Mouse (Mus musculus) bone marrow macrophage, adult 2 months (primary cell): ENCODE data around the gene Usp44. TPM values are rescaled to one million over a fixed set of nuclear protein-coding genes. Genes with fewer than 3 reads are reported as not detected.
A peak's percentile ranks its signal among the peaks of the same experiment; 100 is the strongest.
"Not testable (repeated sequence)": the region's sequence is repeated elsewhere in the genome, so short reads cannot be mapped to it uniquely, and the experiment has no call there.

ENCODE experiments used
- H3K27ac ChIP-seq: 2 replicates; pipeline ENCODE4 v1.5.1; 2012; ENCODE audit warnings: low read depth, low read length; ENCODE audit not compliant: insufficient read depth
- H3K4me1 ChIP-seq: 2 replicates; pipeline ENCODE4 v1.6.1; 2012; ENCODE audit warnings: low read length; ENCODE audit not compliant: control insufficient read depth, insufficient read depth
- H3K4me3 ChIP-seq: 2 replicates; pipeline ENCODE4 v1.5.1; 2012; ENCODE audit warnings: mild to moderate bottlenecking, low read length, moderate library complexity; ENCODE audit not compliant: insufficient read depth
- CTCF ChIP-seq: IDR thresholded peaks from 2 replicates; pipeline ENCODE4 v1.5.1; 2012; ENCODE audit warnings: low read depth, mild to moderate bottlenecking, low read length, moderate library complexity
- POLR2A ChIP-seq: IDR thresholded peaks from 2 replicates; pipeline ENCODE4 v1.6.1; 2012; ENCODE audit warnings: mild to moderate bottlenecking, low read depth, low read length, borderline replicate concordance
- polyA plus RNA-seq: library from polyadenylated mRNA; stranded (reverse); fragments of >200 nt; gene quantifications from 2 replicates; pipeline ENCODE4 v1.2.4, GENCODE M21; 2012; ENCODE audit not compliant: missing spikeins, insufficient read depth, insufficient read length

Usp44 gene
- polyA plus RNA-seq, 1 experiment: not detected

DNA sequence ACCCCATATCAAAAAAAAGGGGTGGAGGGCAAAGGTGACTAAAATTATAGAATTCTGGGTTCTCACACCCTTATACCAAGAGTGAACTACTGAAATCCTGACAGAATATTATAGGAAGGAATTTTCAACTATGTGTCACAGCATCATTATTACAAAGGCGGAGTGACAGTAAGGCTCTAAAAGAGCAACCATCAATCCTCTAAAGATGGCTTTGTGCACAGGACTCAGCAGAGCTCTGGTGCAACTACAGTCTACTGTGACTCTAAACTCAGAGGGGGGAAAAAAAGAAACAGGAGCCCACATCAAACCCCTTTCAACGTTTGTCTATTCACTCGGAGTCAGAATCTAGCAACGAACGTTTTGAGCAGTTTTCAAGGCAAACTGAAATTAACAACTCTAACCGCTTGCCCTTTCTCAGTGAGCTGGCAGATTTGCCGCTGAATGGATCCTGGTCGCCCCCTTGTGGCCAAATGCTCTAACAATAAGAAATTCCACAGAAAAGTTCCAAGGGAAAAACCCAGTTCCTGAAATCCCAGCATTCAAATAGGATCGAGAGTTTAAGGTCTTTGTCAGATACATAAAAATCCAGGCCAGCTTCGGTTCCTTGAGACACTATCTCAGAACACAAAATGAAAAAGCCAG, 18.5 kb upstream of the Usp44 start:
- no peak overlapping the region for H3K27ac ChIP-seq
- H3K4me1 ChIP-seq: no peaks in the 10 kb centered on the region
- no peak for TF ChIP-seq POLR2A
- peak; percentile 86 for TF ChIP-seq CTCF
- H3K4me3 ChIP-seq: no peak overlapping the region

DNA sequence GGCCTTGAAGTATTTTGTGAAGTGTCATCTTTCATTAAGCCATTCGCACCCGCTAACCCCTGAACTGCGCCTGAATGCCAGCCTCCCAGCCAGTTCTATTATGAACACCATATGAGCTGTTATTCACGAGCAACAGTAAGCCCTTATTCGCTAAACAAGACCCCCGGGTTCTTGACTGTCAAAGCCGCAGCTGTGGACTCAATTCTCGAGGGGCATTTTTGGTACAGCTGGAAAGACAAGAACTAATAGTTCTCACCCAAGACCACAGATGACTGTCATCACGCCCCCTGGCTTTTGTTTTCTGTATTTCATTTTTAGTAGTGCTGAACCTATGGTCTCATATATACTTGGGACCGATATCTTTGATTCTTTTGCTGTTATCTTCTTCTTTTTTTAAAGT, 17.6 kb upstream of the Usp44 start:
- Histone ChIP-seq H3K4me3 (no peak overlapping the region), H3K4me1 (no peaks in the 10 kb centered on the region), H3K27ac (no peak overlapping the region)
- TF ChIP-seq CTCF (no peak), POLR2A (no peak)

DNA sequence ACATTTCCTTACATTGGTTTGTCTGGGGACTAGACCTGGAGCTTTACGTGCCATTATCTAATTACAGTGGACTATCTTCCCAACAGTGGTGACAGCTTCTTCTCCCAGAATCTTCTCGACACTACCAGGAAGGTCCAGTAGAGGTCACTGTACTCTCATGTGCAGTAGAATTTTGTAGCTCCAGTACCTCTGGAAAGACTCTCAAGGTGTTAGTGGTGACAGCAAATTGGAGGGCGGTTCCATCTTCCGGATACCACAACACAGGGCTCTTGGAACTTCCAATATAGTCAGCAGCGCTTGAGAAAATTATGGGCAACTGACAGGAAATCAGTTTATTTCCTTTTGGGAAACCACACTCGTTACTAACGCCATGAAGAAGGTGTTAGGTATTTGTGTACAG, 12.7 kb upstream of the Usp44 start:
- no peaks in the 10 kb centered on the region for H3K4me1 ChIP-seq
- no peak overlapping the region for H3K27ac ChIP-seq
- TF ChIP-seq POLR2A (no peak), CTCF (no peak)
- no peak overlapping the region for H3K4me3 ChIP-seq

DNA sequence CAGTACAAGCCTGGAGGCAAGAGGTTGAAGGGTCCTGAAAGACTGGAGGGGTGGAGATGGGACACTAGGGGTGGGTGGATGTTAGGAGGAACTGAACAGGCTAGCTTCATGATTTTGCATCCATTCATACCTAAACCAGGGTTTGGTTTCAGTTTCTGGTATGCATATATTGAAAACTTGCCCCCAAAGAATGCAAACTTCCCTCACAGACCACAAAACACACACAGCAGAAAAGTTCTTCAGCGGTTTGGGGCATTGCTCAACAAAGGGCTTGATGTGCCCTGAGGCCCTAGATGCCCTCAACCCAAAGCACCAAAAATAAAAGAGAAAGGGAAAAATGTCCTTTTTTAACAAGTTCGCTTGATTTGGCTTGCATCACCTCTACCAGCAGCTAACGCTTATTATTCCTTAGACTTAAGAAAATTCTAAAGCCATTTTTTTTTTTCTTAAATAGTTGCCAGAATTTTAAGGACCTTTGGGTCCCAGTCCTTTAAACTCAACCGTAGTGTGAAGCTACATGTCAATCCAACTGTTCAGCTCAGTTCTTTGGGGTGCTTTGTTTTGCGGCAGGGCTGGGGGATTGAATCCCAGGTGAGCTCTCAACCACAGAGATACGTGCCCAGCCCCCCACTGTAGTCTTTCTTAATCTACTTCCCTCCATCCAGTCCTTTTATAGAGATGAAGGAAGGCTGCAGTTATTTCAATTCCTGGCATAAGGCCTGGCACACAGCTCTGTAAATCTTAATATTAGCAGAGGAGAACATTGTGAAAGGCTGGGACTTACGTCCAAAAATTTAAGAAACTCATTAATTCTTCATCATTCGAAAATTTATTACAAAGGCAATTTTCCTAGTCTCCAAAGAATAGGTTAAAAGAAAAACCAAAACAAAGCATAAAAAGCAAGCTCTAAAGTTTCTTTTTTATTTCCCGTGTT, 1.2 kb upstream of the Usp44 start:
- TF ChIP-seq CTCF: no peak
- TF ChIP-seq POLR2A: no peak
- peaks cover 2% of the 10 kb centered on the region; the same call in 1 of the 2 replicates for H3K4me1 ChIP-seq

GRCm38 (mm10) chr10:93831730-93832574, 597 bp downstream of the Usp44 start:
- TF ChIP-seq POLR2A: no peak
- no peak for TF ChIP-seq CTCF
- Histone ChIP-seq H3K4me3 (no peak overlapping the region), H3K4me1 (peaks cover 2% of the 10 kb centered on the region; the same call in 1 of the 2 replicates), H3K27ac (no peak overlapping the region)

More for the DNA sequence above, 1.2 kb upstream of the Usp44 start:
- Histone ChIP-seq H3K4me3 (no peak overlapping the region), H3K27ac (no peak overlapping the region)

DNA sequence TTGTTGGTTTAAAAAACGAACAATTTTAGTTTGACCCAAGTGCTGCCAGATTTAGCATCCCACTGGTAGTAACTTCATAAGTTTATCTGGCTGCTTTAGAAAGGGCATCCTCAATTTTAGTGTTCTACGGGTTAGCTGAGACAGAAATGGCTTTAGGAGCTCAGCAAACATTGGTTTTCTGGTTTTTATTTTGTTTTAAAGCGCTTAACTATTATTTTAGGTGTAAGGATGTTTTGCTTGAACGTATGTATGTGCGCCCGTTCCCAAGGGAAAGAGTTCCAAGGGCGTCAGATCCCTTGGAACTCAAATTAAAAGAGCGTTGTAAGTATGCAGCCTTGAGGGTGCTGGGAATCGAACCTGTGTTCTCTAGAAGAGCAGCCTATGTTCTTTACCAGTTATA, 1.5 kb downstream of the Usp44 start:
- Histone ChIP-seq H3K4me3 (no peak overlapping the region), H3K4me1 (peaks cover 2% of the 10 kb centered on the region; the same call in 1 of the 2 replicates), H3K27ac (no peak overlapping the region)
- TF ChIP-seq CTCF (no peak), POLR2A (no peak)

DNA sequence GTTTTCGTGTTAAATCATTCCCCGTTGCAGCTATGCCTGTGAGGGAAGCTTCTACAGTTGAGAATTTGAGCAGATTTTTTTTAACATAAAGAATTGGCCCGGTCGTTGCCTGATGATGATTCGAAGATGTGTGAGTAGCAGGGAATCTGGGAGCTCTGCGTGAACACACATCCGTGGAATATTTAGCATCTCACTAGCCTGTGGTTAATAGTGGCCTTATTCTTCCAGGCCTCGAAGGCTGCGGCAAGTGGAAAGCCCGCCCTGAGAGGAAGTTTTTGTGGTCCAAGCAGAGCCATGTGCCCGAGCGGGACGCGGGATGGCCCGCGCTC, 2.0 kb downstream of the Usp44 start:
- H3K4me3 ChIP-seq: peak overlapping the region; percentile 57

GRCm38 (mm10) chr10:93833699-93834393, 2.5 kb downstream of the Usp44 start:
- H3K27ac ChIP-seq: no peak overlapping the region
- peaks cover 2% of the 10 kb centered on the region; the same call in 1 of the 2 replicates for H3K4me1 ChIP-seq
- TF ChIP-seq CTCF (no peak), POLR2A (no peak)
- peak overlapping the region; percentile 57 for H3K4me3 ChIP-seq

More for the DNA sequence above, 2.0 kb downstream of the Usp44 start:
- H3K4me1 ChIP-seq: peaks cover 2% of the 10 kb centered on the region; the same call in 1 of the 2 replicates
- no peak for TF ChIP-seq CTCF
- no peak for TF ChIP-seq POLR2A
- no peak overlapping the region for H3K27ac ChIP-seq

- Histone ChIP-seq H3K4me1 (peaks cover 2% of the 10 kb centered on the region; the same call in 1 of the 2 replicates), H3K4me3 (peak overlapping the region; percentile 57), H3K27ac (no peak overlapping the region)
- TF ChIP-seq CTCF (no peak), POLR2A (no peak)
These were observed 3.0 kb downstream of the Usp44 start for GRCm38 (mm10) chr10:93834394-93834745.

DNA sequence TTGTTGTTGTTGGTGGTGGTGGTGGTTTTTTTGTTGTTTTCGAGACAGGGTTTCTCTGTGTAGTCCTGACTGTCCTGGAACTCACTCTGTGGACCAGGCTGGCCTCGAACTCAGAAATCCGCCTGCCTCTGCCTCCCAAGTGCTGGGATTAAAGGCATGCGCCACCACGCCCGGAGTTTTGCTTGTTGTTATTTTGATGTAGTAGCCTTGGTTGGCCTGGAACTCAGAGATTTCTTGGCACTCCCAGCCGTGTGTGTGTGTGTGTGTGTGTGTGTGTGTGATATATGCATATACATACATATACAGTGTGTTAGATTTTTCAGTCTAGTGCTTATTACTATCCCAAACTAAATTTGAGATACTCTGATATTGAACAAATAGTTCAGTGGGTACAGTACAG, 3.8 kb downstream of the Usp44 start:
- not testable (repeated sequence) for H3K4me1 ChIP-seq, H3K4me3 ChIP-seq, H3K27ac ChIP-seq
